Mouse (Mus musculus) A20 (cell line): Measurements from ENCODE around the gene Oard1.

Experiments used
- DNase-seq: peaks from one replicate; pipeline ENCODE4 v3.0.0-alpha.2; 2011; ENCODE audit warnings: low read depth, low spot score

The Oard1 gene

DNA sequence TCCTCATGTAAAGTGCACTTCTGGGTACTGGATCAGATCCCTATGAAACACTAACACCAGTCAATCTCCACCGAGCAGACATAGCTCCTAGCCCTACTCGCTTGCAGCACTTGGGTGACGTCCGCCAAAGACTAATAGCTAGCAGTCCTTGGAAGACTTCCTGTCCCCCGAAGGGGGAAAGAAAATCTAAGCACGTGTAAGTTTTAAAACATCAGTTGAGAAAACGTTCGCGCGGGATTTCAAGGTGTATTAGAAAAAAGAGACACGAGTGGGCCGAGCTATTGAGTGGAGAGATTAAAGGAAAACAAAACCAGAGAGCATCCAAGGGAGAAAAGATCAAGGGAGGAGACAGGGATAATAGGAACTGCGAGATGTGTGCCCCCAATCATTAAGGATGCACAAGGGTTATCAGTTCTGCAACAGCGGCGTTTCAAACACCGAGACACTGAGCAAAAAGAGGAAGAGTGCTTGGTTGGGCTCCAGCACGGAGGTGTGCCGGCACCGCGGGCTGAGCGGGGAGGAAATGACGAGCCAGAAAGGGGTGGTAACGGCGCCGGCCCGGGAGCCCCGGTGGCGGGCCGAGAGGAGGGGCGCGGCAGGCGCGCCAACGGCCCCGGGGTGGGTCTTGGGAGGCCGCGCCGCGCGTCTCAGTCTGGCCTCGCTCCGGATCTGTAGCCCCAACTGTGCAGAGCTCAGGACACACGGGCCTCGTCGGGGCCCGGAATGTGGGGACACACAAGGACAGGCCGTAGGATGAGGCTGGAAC lies 1.1 kb upstream of the Oard1 start:
- DNase-seq, result peak; percentile 89

DNA sequence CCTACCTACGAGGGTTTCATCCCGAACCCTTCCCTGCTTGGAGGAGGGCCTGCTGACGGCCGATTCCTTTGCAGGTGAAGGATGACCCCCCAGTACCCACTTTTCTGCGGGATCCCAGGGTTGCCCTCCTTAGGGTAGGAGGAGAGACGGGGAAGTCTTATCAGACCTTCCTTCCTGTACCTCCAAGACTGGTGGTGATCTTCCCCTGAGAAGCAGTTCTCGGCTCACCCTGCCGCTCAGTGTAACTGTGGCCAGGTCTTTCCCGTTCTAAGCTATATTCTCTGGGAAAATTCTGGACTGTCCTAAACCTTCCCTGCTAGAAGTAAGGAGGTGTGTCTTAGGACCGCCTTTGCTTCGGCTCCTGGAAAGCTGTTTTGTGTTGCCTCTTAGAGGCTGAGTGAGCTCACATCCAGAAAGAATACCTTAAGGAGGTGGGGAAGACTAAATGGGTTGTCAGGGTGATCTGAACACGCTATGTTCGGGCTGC lies 528 bp downstream of the Oard1 start:
- DNase-seq, result no peak

DNA sequence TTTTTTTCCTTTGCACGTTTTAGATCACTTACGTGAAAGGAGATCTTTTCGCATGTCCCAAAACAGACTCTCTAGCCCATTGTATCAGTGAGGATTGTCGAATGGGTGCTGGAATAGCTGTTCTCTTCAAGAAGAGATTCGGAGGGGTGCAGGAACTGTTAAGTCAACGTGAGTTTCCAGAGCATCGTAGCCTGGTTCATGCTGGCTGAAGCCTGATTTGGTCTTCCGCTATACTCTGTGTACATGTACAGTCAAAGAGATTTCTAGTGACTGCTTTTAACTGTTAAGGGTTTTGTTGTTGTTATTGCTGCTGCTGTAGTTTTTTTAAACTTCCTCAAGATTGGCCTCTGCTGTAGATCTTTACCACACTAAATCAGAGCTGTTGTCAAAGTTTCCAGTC lies 1.4 kb downstream of the Oard1 start:
- no peak for DNase-seq

DNA sequence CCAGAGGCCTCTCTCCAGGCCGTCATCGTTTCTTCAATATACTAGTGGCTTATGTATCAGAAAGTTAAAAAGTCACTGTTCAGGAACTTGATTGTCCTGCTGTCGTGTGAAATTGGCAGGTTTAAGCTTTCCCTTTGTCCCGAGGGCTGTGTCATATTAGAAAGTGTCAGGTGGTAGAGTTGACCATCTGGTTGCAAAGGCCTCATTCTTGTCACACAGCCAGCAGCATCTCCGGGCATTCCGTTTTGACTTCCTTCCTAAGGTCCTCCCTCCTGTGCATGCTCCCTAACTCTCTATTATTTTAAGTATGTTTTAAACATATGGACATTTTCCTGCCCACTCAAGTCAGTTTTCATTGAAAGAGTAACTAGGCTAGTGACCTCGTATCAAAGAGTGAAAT lies 6.2 kb downstream of the Oard1 start:
- no peak for DNase-seq

DNA sequence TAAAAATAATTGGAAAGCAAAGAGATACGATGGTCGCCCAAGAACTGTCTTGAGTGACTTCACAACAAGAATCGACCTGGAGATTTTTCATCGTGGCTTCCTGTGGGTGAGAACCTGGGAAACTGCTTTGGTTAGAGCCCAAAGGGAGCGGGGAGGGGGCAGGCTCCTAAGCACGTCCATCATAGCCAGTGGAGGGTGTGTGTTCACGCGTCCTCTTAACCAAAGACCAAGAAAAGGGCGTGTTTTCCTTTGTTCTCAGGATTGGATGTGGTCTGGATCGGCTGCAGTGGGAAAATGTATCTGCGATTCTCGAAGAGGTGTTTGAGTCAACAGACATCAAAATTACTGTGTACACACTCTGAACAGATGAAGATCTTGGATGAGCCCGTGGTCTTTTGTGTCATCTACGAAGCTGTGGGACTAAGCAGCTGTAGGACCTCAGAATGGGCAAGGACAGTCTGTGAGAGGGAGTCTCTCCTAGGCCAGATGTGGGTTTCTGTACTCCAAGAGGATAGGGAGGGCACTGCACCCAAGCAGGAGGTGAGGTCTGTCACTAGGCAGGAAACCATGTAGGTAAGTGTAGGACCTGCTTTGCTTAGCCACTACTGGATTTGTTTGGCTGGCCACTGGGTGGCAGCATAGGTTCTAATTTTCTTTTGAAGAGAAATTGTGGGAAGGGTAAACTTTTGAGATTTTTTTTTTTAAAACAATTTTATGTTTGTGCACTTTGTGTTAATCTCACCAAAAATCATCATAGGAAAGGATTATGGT lies 6.8 kb downstream of the Oard1 start:
- DNase-seq, result peak; percentile 51

DNA sequence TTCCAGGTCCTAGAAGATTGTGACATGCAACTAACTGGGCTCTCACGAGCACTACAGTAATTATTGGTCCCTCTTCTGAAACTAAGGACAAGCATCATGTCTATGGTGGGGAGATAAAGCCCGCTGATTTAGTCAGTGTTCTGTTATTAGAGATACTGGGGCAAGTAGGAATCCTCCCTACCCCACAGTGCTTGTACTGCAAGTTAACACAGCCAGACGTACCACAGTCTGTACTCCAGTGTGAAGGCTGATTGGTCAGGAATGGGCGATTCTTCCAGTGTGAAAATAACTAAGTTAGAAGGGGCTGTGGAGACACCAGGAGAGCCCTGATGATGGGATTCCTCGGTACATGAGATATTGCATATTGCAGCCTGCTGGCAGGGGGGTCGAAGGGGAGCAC lies 7.7 kb downstream of the Oard1 start:
- DNase-seq, result no peak

DNA sequence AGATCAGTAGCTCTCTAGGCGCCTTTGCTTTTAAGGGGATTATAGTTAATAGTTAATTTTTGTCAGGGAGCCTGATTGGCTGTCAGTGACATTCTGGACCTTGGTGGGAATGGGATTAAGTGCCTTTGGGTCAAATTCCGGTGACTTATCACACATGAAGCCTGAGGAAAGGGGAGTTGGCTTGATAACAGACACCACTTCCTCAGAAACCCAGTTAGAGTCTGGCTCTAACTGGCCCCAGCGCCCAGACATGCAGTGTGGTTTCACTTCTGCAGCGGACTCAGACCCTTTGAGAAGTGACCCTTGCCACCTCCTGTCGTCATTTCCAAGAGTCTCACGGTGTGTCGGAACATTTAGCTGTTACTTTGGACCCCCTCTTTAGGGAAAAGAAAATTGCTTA lies 8.4 kb downstream of the Oard1 start:
- DNase-seq, result no peak

DNA sequence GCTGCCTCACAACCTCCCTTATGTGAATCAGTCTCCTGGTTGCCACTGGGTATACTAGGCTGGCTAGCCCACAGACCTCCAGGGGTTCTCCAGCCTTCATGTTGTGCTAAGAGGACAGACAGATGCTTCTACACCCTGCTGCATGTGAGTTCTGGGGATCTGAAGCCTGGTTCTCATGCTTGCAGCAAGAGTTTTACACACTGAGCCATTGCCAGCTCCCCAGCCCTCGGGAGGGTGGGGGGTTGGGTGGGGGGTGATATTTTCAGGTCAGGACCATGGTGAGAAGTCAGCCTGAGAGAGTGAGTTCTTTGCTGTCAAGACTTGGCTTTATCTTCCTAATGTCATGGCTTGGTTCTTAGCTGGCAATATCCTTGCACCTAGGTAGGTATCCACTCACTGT lies 9.0 kb downstream of the Oard1 start:
- DNase-seq, result no peak

DNA sequence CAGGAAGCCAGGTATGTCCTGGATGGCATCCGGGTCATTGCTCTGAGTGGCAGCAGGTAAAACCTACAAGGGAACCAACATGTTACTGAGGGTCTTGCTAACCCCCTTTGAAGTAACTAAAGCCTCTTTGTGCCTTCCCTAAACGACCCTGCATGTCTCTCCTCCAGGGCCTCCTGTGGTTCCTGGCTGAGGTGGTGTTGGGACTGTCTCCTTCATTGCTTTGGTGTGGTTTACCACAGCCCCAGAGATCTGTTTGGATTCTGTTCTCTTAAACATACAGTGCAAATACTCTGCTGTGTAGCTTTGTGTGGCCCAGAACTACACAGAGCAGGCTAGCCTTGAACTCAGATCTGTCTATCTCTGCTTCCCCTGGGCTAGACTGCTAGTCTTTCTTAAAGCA lies 9.8 kb downstream of the Oard1 start:
- no peak for DNase-seq

DNA sequence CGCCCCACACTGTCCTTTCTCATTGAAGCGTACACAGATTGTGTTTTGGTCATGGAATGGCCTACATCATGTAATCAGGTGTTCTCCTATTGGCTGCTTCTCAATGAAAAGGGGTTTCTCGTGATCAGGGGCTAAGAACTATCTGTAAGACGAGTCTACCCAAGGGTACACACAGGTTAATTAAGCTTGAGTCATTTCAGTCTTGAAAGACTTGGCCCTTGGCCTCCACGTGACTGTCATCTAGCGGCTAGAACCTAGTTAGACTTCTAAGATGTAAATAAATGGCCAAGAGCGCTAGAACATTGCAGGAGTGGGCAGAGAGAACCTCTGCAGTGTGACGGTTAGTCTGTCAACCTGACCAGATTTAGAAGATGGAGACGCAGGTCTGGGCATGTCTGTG lies 14.4 kb downstream of the Oard1 start:
- no peak for DNase-seq

DNA sequence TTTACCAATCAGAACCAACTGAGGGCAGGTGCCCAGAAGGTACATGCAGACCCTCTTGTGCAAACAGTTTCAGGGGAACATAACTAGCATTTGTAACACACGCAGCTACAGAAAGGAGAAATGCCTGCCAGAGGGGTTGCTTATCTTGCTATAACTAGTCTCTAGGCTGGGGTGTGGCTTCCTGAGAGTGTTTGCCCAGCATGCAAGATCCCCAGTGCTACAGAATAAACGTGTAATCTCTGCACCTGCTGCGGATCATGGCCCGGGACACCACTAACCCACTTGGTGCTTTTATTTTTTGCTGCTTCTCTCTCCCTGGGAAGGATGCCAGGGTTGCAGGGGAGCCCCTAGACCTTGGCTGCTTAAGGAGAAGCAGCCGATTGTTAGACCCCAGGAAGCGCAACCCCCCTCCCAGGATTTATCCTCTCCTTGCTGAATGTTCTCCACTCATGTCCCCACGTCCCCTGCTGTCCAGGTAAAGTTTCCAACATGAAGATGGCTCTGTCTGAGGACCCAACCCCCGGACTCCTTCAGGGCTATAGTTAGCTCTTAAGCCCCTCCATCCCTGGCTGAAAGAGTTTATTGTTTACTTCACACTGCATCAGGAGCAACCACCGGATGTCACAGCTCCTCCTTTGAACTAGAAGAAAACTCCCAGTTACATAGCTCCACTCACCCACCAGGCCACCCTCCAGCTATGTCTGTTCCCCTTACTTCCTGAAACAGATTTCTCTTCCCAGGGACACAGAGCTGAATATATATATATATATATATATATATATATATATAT lies 16.2 kb downstream of the Oard1 start:
- DNase-seq, result no peak

DNA sequence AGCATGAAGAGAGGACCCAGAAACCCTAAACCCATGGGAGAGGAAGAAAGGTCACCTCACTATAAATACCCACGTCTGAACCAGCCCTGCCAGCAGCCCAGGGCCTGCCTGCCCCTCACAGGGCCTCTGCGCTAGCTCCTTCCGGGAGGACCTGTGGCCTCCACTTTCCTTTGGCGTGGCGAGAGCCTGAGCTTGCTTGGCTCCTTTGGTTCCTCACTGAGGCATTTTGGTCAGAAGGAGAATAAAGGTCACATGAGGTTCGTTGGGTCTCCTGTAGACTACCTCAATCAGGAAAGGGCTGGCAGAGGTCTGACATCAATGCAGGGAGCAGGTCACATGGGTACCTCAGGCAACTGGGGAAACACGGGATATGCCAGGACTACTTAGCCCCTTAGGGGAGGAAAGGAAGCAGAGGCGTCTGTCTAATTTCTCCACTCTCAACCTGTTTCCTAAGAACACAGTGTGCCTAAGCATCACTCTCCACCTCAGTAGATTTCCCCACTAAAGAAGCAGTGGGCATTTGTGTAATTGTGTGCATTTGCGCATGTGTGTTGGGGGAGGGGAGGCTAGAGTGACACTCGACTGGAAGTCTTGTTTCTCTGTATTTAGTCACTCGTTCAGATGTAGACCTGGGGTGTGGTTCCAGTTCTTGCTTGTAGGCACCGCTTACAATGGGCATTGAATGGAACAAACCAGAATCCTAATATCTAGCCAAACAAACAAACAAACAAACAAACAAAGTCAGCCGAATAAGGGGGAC lies 17.4 kb downstream of the Oard1 start:
- DNase-seq, result no peak

DNA sequence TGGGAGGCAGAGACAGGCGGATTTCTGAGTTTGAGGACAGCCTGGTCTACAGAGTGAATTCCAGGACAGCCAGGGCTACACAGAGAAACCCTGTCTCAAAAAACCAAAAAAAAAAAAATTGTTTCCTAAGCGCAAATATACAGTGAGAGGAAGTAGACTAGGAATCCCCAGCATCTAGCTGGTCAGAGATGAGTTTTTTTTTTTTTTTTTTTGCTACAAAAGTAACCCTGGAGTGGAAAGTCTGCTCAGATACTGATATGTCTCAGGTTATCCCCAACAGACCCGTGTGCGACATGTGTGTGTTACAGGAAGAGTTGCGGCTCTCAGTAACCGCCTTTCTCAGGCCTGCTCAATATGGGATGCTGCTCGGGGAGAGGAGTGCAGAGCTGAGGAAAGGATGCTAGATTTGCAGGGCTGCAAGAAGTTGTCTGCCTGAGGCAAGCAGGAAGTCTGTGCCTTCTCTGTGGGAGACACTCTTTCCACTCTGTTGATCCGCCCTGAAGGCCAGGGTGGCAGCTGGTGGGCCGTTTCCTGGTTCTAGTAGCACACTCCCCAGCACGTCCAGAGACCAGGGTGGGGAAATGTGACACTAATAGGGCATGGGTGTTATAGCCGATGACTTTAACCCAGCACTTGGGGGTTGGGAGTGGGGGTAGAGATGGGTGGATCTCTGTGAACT lies 18.2 kb downstream of the Oard1 start:
- DNase-seq, result no peak

DNA sequence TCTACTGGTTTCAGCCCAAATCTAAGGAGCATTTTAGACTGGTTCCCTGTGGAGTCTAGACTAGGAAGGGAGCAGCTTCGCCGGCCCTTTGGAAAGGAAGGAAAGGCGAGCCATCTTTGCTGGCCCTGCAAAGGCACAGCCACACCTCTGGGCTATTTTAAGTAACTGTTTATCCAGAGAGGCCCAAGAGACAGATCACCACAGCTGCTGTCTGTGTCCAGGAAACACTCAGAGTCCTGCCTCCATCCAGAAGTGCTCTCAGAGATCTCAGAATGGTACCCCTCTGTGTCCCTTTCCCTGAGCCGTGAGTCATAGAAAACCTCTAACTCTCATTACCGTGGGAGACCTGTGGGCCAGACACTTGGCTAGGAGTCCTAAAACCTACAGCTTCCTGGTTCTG lies 20.6 kb downstream of the Oard1 start:
- no peak for DNase-seq

DNA sequence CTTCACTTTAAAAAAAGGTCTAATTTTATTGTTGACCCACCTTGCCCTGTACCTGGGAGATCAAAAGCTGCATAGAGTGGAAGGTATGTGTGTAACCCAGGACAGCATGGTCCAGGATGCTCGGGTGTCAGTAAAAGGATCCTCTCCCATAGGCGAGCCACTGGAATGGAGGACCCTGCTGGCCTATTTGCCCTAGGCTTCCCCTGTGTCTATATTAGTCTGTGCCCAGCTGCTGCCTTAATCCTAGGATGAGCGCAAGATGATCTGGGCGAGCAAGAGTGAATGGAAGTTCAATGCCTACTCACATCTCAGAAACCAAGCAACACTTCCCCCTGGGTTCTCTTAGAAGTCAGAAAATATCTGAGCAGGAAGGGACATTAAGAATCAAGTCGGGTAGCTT lies 21.2 kb downstream of the Oard1 start:
- no peak for DNase-seq

DNA sequence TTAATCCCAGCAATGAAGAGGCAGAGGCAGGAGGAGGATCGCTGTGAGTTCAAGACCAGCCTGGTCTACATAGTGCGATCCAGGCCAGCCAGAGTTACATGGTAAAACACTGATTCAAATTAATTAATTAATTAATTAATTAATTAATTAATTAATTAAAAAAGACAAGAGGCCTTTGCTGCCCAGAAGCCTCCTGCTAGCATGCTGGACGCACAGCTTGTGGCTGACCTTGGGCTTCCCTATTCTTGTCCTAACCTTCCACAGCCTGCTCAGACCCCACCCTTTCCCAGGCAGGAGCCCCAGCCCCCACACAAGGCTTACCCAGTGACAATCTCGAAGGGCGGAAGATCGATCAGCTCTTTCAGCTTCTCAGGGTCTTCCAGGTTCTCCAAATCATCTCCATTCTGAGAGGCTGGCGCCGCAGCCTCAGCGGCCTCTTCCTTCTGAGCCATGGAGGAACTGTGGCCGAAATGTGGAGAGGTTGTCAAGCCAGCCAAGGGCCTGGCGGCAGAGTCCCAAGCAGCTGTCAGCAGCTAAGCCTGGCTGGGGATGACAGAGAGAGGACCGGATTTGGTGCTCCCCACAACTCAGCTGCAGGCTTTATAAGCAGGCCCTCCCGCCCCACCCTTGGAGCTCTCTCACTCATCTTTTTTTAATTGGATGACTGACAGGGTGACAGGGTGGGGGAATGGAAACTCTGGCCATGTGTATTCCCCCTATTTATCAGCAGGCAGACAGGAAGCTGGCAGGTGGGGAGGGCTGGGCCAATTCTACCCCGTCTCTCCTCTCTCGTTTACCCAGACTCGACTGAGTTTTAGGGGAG lies 22.6 kb downstream of the Oard1 start, which contains the start of gene Apobec2:
TSS of gene Apobec2 (minus strand) at position 773 of the 823 bp plus-strand sequence.
- DNase-seq, result no peak

DNA sequence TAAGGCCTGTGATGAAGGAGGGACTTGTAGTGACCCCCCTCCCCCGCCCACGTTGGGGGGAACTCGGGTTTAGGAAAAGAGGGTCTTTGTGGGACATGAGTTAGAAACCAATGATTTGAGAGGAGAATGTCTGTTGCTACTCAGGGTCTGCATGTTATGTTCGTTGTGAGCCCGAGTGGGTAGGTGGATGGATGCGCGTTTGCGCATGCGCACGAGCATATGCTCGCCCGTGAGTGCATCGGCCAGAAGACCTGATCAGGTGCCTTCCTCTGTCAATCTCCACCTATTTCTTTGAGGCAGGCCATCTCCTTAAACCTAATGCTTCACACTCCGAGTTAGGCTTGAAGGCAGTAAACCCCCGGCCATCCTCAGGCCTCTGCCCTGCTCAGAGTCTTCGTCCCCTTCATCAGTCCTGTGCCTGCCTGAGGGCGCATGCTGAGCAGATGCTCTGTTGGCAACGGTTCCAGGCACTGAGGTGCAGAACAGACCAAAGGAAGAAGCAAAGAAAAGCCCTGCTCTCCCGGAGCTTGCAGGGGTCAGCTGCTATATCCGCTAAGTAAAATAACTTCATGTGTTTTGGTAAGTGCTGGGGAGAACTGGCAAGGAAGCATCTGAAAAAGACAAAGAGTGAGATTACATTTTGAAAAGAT lies 23.3 kb downstream of the Oard1 start:
- DNase-seq, result no peak

DNA sequence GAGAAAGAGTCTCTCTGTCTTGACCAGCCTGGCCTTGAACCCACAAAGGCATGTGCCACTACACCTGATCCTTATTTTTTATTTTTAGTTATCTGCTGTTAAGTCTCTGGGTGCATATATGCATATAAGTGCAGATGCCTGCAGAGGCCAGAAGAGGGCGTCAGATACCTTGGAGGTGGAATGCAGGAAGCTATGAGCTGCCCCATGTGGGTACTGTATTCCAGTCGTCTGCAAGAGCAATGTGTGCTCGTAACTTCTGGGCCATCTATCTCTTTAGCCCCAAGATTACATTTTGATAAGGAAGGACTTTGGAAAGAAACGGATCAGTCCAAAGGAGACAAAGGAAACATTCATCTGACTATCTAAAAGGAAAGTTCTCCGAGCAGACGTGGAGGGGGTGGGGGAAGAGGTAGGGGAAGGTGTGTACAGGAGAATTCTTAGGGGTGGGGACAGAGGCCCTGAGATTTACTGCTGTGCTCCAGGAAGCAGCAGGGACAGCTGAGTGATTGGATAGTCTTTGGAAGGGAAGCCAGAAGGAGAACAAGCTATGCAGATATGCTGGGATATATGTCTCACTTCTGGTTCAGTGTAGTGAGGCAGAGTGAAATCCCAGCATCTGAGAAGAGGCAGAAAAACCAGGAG lies 24.0 kb downstream of the Oard1 start:
- DNase-seq, result no peak

DNA sequence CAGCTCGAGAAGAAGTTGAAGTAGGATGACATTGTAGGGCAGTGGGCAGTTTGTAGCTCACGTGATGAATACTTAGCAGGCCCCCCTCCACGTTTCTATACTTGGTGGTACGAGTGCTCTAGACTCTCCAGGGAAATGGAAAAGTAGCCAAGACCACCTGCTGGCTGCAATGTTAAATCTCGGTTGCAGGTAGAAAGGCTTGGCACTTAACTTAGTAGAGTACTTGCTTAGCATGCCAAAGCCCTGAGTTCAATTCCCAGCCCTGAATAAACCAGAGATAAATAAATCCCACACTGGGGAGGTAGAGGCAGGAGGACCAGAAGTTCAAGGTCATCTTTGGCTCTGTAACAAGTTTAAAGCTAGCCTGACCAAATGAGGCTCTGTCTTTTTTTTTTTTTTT lies 24.7 kb downstream of the Oard1 start:
- no peak for DNase-seq
